Mouse (Mus musculus) layer of hippocampus, postnatal 10 days (tissue): Measurements from ENCODE around the gene Krt78. TPM values are rescaled to one million over a fixed set of nuclear protein-coding genes. Genes with fewer than 3 reads are reported as not detected.

Source experiments
- DNase-seq, 2 experiments: peaks; one replicate each; pipeline ENCODE4 v3.0.0; 2021; ENCODE audit warnings: low spot score in 2 of 2
- total RNA-seq, 2 experiments: library from RNA; stranded (reverse); gene quantifications; 2 replicates each; pipeline ENCODE4 v1.2.3; 2021

The Krt78 gene
- total RNA-seq, 2 experiments from 2014 or later, result not detected

GRCm38 (mm10) chr15:101973414-101974077, 19.5 kb upstream of the Krt78 start:
- DNase-seq, result peak; percentile 100

DNA sequence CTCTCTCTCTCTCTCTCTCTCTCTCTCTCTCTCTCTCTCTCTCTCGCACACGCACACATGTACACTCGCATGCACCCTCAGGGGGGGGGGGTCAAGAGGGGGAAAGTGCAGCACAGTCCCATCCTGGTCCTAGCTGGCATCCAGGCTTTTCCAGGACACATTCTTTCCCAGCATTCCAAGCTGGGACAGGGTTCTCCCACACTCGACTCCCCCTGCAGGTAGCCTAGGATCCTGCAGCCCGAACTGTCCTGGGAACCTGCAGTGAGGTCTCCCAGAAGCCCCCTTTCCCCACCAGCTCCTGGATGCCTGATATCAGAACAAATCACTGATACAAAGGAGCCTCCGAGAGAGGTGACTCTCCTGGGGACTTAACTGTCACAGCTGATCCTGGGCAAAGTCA, 16.4 kb upstream of the Krt78 start:
- peak; percentile 60 to 69 for DNase-seq

GRCm38 (mm10) chr15:101966808-101967207, 12.7 kb upstream of the Krt78 start:
- no peak for DNase-seq

- no peak for DNase-seq
Measured at GRCm38 (mm10) chr15:101958891-101959290, 4.8 kb upstream of the Krt78 start.

- DNase-seq, result no peak
Measured at GRCm38 (mm10) chr15:101952733-101953474, 1.2 kb downstream of the Krt78 start.

GRCm38 (mm10) chr15:101945430-101945829, 8.7 kb downstream of the Krt78 start:
- no peak for DNase-seq

DNA sequence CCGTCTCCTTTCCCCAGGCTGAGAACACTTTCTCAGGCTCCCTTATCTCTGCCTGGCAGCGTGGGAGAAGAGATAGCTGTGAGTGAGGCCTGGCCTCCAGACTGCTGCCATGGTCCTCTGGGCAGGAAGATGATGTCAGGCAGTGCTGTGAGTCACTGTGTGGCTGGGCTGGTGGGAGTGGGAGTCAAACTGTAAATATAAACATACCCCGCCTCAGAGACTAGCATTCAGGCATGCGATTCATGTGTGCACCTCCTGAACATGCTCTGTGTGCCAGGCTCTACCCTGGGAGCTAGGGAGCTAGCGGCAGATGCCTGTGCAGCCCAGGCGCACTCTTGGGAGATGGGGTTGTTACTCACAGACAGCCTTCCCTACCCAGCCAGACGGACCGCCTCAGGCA, 12.1 kb downstream of the Krt78 start:
- DNase-seq, result no peak

DNA sequence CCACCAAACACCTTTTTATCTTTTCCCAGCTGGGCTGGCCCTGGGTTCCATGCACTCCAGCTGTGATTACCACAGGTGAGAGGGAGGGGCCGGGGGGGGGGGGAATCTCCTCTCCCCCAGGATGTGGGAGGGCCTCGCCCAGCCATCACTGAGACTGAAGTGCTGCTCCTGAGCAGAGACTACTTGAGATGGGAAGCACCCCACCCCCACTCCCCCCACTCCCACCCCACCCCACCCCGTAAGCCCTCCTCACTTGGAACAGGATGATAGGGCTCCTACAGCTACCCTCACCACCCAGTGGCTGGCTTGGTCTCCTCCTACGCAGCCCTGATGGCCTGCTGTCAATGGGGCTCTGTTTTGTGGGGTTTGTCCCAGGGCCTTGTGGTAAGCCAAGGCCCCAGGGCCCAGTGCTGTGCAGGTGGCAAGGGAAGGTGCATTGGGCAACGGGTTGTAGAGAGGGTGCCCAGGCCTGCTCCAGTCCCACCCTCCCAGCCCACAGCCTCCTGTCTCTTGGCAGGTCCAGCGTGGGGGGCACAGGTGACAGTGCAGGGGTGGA, 13.7 kb downstream of the Krt78 start, which contains the start of gene Krt79:
TSS of gene Krt79 (minus strand) at position 51 of the 556 bp plus-strand sequence.
- no peak for DNase-seq

DNA sequence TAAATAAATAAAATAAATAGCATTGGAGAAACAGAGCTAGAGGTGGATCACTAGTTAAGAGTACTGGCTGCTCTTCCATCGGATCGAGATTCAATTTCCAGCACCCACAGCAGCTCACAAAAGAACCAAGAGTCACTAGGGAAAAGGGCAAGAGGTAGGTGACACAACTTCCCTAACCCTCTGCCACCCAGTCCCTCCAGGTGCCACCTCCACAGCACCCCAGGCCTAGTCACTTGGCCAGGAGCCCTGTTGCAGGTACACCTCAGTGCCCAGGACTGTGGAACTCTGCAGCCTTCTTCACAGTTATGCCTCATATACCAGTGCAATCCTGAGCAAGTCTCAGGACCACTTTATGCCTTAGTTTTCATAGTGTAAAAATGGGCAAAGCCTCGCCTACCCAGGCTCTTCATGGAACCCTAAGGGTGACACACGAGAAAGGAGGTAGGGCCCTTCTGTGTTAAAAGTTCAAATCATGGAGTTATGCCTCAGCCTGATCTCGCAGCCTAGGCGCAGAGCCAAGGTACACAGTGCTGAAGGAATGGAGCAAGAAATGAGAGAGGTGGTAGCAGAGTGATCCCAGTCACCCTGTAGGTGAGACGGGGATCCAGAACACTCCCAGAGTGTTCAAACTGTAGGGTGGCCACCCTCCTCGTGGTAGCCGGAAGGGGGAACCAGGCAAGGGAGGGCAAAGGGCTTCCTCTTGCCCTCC, 15.3 kb downstream of the Krt78 start:
- no peak for DNase-seq

DNA sequence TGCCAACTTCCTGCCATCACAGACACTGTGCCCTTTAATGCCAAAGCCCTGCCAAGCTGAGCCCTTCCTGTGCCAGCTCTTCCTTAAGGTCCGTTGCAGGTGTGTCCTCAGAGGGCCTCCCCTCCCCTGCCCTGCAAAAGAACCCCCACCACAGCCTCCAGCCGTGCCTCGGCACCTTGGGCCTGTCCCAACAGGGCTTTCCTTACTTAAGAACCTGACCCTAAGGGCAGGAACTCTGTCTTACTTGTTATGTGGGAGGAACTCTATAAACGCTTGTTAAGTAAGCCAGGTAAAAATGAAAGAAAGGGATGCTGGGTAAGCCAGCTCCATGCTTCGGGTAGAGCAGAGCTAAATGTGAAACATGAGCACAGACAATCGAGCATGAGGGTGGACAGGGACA, 21.1 kb downstream of the Krt78 start:
- no peak for DNase-seq

- no peak for DNase-seq
Measured at GRCm38 (mm10) chr15:101929666-101930065, 24.4 kb downstream of the Krt78 start.

DNA sequence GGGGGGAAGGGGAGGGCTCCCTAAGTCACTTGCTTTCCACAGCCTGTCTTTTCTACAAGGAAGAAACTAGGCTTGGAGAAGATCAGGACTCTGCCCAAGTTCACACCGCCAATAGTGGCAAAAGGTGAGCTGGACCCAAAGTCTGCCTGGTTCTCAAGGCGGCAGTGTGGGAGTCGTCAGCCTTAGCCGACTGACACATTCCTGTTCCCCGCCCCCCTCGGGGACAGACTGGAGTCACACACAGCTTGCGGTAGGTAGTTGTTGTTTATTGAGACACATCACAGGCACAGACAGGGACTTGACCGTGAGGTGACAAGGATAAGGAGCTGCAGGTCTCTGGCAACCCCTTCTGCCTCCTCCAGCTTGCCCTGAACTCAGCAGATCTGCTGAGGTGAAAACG, 25.0 kb downstream of the Krt78 start:
- no peak for DNase-seq

- no peak for DNase-seq
Measured at GRCm38 (mm10) chr15:101927340-101928080, 26.6 kb downstream of the Krt78 start.

- DNase-seq, result no peak
Measured at GRCm38 (mm10) chr15:101925041-101925440, 29.0 kb downstream of the Krt78 start.

- no peak for DNase-seq
Measured at GRCm38 (mm10) chr15:101924635-101925034, 29.5 kb downstream of the Krt78 start, which contains the start of gene Krt4. TSS of gene Krt4 (minus strand) at chr15:101924735.

- no peak for DNase-seq
Measured at GRCm38 (mm10) chr15:101922296-101922695, 31.8 kb downstream of the Krt78 start.

DNA sequence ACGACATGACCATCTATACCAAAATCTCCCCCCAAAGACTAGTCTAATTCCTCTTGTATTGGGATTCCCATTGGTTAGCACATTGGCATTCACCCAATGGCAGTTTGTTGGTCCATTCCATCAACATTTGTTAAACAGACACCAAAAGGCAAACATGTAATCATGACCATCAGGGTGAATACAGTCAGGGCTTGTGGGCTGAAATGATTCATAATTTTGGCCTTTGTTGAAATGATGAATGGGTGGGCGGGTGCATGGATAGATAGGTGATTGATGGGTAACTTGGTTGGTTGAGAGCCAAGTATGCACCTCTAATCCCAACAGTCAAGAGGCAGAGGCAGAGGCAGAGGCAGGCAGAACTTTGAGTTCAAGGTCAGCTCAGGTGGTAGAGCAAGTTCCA, 38.0 kb downstream of the Krt78 start:
- no peak for DNase-seq

- no peak for DNase-seq
Measured at GRCm38 (mm10) chr15:101904849-101905248, 49.2 kb downstream of the Krt78 start.

- no peak for DNase-seq
Measured at GRCm38 (mm10) chr15:101902171-101903149, 51.6 kb downstream of the Krt78 start.
